Mouse (Mus musculus): Measurements from ENCODE around the gene Caskin1.

Caskin1 gene

GRCm38 (mm10) chr17:24531064-24531463, 42.7 kb downstream of the Caskin1 start:
- no peak for DNase-seq (ENCODE audit: low read depth, low spot score)

- no peak for DNase-seq (ENCODE audit: low read depth, low spot score)
Observed at GRCm38 (mm10) chr17:24532045-24532444, 43.6 kb downstream of the Caskin1 start.

- peak; percentile 59 for DNase-seq (ENCODE audit: low read depth, low spot score)
Observed at GRCm38 (mm10) chr17:24533099-24533992, 44.9 kb downstream of the Caskin1 start.

GRCm38 (mm10) chr17:24534160-24534718, 45.8 kb downstream of the Caskin1 start, which contains the start of gene Rab26:
TSS of gene Rab26 (minus strand) at chr17:24534210.
- DNase-seq (ENCODE audit: low read depth, low spot score) = no peak

GRCm38 (mm10) chr17:24535300-24535699, 46.9 kb downstream of the Caskin1 start:
- DNase-seq (ENCODE audit: low read depth, low spot score) = no peak

GRCm38 (mm10) chr17:24537536-24537935, 49.1 kb downstream of the Caskin1 start:
- no peak for DNase-seq (ENCODE audit: low read depth, low spot score)

- no peak for DNase-seq (ENCODE audit: low read depth, low spot score)
Observed at GRCm38 (mm10) chr17:24538950-24539349, 50.5 kb downstream of the Caskin1 start.

- DNase-seq (ENCODE audit: low read depth, low spot score) = peak; percentile 38
Observed at GRCm38 (mm10) chr17:24540375-24540774, 52.0 kb downstream of the Caskin1 start.

GRCm38 (mm10) chr17:24544613-24545012, 56.2 kb downstream of the Caskin1 start:
- no peak for DNase-seq (ENCODE audit: low read depth, low spot score)

- DNase-seq (ENCODE audit: low read depth, low spot score) = no peak
Observed at GRCm38 (mm10) chr17:24545247-24545646, 56.8 kb downstream of the Caskin1 start.

- DNase-seq (ENCODE audit: low read depth, low spot score) = no peak
Observed at GRCm38 (mm10) chr17:24546234-24546633, 57.8 kb downstream of the Caskin1 start.

- DNase-seq (ENCODE audit: low read depth, low spot score) = no peak
Observed at GRCm38 (mm10) chr17:24548435-24548834, 60.0 kb downstream of the Caskin1 start.

- peak; percentile 17 for DNase-seq (ENCODE audit: low read depth, low spot score)
Observed at GRCm38 (mm10) chr17:24548921-24549617, 60.7 kb downstream of the Caskin1 start.

GRCm38 (mm10) chr17:24549618-24550415, 61.4 kb downstream of the Caskin1 start, which contains the start of gene Pkd1:
TSS of gene Pkd1 (plus strand) at chr17:24549834.
- peak; percentile 98 for DNase-seq (ENCODE audit: low read depth, low spot score)

- DNase-seq (ENCODE audit: low read depth, low spot score) = peak; percentile 53
Observed at GRCm38 (mm10) chr17:24550416-24551049, 62.1 kb downstream of the Caskin1 start.

- no peak for DNase-seq (ENCODE audit: low read depth, low spot score)
Observed at GRCm38 (mm10) chr17:24551050-24551444, 62.6 kb downstream of the Caskin1 start.

GRCm38 (mm10) chr17:24557091-24557490, 68.7 kb downstream of the Caskin1 start:
- no peak for DNase-seq (ENCODE audit: low read depth, low spot score)

Measured in retina, postnatal 7 days (tissue).